Mouse (Mus musculus): ENCODE measurements around the gene Ttc9b. TPM values are rescaled to one million over a fixed set of nuclear protein-coding genes. Genes with fewer than 3 reads are reported as not detected.
A peak's percentile ranks its signal among the peaks of the same experiment; 100 is the strongest.

The Ttc9b gene
- polyA plus RNA-seq, 1 experiment from 2014 or later, result 10.2 TPM

DNA sequence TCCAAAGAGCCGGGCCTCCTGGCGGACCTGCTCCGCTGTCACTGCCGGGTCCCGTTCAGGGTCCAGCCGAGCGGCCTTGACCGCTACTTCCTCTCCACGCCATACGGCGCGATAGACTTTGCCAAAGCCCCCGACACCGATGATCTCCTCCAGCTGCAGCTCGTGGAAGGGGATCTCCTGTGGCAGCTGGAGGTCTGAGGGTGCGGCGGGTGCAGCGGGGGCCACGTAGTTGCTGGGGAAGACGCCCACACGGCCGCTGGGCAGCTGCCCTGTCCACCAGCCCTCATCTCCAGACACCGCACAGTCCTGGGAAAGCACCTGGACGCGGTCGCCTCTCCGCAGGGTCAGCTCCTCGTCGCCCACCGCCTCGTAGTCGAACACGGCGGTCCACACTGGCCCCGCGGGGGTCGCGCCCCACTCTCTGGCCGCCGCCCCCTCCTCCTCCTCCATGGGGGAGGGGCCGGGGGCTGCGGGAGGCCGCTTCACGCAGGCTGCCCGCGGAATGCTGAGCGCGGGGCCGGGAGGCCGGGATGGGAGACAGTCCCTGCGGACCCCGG is 19.9 kb downstream of the Ttc9b start:
- Histone ChIP-seq H3K27me3 (ENCODE audit: control insufficient read depth, insufficient read depth, low read length) (no peaks in the 10 kb centered on the region), H3K27ac (ENCODE audit: low read depth, low read length) (no peak overlapping the region), H3K9ac (ENCODE audit: low read length) (peak overlapping the region; percentile 88), H3K36me3 (ENCODE audit: control insufficient read depth, insufficient read depth, low read length) (no peaks in the 10 kb centered on the region), H3K9me3 (ENCODE audit: control insufficient read depth, low read length) (no peaks in the 10 kb centered on the region), H3K4me3 (ENCODE audit: low read depth, low read length) (peak overlapping the region; percentile 93), H3K4me1 (ENCODE audit: control insufficient read depth, insufficient read depth, low read length) (peaks cover 21% of the 10 kb centered on the region), H3K4me2 (peak overlapping the region; percentile 100)
- WGBS, result 5% methylated on average over 44 of the region's 52 CpGs
- ATAC-seq (ENCODE audit: low FRiP score), result peak; percentile 20; the same call in 1 of the 2 replicates
- DNase-seq (ENCODE audit: low spot score, missing footprints), result no peak

DNA sequence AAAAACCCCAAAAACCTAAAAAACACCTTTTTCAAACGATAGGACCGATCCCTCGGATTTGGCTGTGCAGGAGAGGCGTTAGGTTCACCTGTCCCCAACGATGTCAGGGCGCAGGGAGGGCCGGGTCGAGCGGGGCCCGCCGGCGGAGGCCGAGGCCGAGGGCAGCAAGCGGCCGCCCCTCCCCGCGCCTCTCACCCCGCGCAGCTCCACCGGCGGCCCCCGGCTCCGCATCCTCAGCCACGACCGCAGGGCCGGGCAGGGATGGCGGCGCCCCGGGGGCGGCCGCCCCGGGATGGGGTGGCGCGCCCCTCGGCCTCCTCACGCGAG is 20.4 kb downstream of the Ttc9b start:
- H3K4me3 ChIP-seq (ENCODE audit: low read depth, low read length), result peak overlapping the region; percentile 93
- no peak; the same call in 1 of the 2 replicates for ATAC-seq (ENCODE audit: low FRiP score)
- under 1% methylated on average over 30 of the region's 38 CpGs for WGBS

DNA sequence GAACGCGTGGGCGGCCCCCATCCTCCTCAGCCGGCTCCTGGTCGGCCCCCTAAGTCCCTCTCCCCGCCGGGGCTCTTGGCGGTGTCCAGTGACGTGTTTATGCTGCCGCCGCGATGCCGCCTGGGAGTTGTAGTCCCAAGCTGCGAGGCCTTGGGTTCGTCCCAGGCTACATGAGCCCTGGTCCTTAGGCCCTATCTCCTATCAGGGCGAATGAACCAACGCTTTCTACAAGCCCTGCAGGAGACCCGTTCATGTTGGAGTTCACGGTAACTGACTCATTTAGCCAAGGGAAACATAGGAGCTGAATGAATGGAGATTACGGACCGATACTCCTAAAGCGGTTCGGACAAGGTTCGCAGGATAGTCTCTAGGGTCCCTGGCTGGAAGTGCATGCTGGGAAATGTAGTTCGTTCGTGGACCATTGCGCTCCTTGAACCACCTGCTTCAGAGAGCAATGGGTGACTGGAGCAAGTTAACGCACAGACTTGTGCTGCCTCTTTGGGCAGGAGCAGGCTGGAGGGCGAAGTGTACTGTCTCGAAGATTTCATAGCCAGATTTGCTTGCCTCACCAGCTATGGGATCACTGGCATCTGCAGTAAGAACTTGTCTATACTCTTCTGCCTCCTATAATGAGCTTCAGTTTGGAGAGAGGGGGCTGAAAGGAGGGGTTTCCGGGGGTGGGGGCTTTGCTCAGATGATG is 21.0 kb downstream of the Ttc9b start, which contains the start of gene Map3k10:
Map3k10 (minus strand) TSS at position 77 of the 700 bp plus-strand sequence.
- H3K27me3 ChIP-seq (ENCODE audit: control insufficient read depth, insufficient read depth, low read length), result no peaks in the 10 kb centered on the region
- peak; percentile 100 for DNase-seq (ENCODE audit: low spot score, missing footprints)
- H3K4me2 ChIP-seq, result peak within 1 kb of the TSS; percentile 100
- WGBS, result under 1% methylated on average over 31 of the region's 31 CpGs
- peak within 1 kb of the TSS; percentile 93 for H3K4me3 ChIP-seq (ENCODE audit: low read depth, low read length)
- H3K9me3 ChIP-seq (ENCODE audit: control insufficient read depth, low read length), result no peaks in the 10 kb centered on the region
- H3K9ac ChIP-seq (ENCODE audit: low read length), result peak within 1 kb of the TSS; percentile 88
- ATAC-seq (ENCODE audit: low FRiP score), result peak; percentile 98
- no peaks in the 10 kb centered on the region for H3K36me3 ChIP-seq (ENCODE audit: control insufficient read depth, insufficient read depth, low read length)
- peaks cover 21% of the 10 kb centered on the region for H3K4me1 ChIP-seq (ENCODE audit: control insufficient read depth, insufficient read depth, low read length)
- peak within 1 kb of the TSS; percentile 82 for H3K27ac ChIP-seq (ENCODE audit: low read depth, low read length)

More for the DNA sequence above, 20.4 kb downstream of the Ttc9b start:
- peak overlapping the region; percentile 82 for H3K27ac ChIP-seq (ENCODE audit: low read depth, low read length)
- DNase-seq (ENCODE audit: low spot score, missing footprints), result no peak
- no peaks in the 10 kb centered on the region for H3K36me3 ChIP-seq (ENCODE audit: control insufficient read depth, insufficient read depth, low read length)
- H3K9ac ChIP-seq (ENCODE audit: low read length), result peak overlapping the region; percentile 88
- no peaks in the 10 kb centered on the region for H3K9me3 ChIP-seq (ENCODE audit: control insufficient read depth, low read length)
- H3K4me2 ChIP-seq, result peak overlapping the region; percentile 100
- peaks cover 21% of the 10 kb centered on the region for H3K4me1 ChIP-seq (ENCODE audit: control insufficient read depth, insufficient read depth, low read length)
- H3K27me3 ChIP-seq (ENCODE audit: control insufficient read depth, insufficient read depth, low read length), result no peaks in the 10 kb centered on the region

DNA sequence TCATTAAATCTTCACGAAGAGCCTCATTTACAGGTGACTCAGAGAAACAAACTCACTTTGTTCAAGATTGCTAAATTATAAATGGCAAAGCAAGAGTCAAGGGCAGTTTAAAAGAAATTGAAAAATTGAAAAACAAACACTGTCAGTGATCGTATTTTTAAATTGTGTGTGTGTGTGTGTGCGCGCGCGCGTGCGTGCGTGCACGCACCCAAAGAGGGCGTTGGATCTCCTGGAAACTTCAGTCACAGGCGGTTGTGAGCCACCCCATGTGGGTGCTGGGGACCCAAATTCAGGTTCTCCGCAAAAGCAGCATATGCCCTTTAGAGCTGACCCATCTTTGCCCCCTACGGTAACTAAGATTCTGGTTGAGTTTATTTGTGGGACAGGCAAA is 21.5 kb downstream of the Ttc9b start:
- Histone ChIP-seq H3K27me3 (ENCODE audit: control insufficient read depth, insufficient read depth, low read length) (no peaks in the 10 kb centered on the region), H3K4me3 (ENCODE audit: low read depth, low read length) (peak overlapping the region; percentile 93), H3K27ac (ENCODE audit: low read depth, low read length) (no peak overlapping the region), H3K36me3 (ENCODE audit: control insufficient read depth, insufficient read depth, low read length) (no peaks in the 10 kb centered on the region), H3K9ac (ENCODE audit: low read length) (peak overlapping the region; percentile 88; the same call in 1 of the 2 replicates), H3K4me1 (ENCODE audit: control insufficient read depth, insufficient read depth, low read length) (peaks cover 21% of the 10 kb centered on the region), H3K9me3 (ENCODE audit: control insufficient read depth, low read length) (no peaks in the 10 kb centered on the region), H3K4me2 (peak overlapping the region; percentile 100)
- DNase-seq (ENCODE audit: low spot score, missing footprints) (no peak), ATAC-seq (ENCODE audit: low FRiP score) (no peak)
- 37% methylated on average over 14 of the region's 14 CpGs for WGBS

DNA sequence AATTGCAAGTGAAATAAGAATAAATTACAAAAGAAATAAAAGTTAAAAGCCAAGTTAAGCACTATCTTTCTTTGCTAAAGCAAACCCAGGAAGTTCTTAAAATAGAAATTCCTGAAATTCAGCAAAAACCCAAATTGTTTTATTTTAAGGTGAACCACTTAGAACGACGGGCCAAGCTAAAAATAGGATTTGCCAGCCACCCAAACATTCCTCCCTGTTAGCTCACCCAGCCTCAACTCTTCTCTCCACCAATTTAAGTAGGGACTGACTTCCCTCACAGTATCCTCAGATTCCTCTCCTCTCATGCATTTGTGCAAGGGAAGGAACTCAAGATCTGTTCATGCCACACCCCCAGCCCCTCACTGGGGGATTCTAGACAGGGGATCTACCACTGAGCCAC is 29.5 kb downstream of the Ttc9b start:
- WGBS, result 76% methylated on average over 2 of the region's 2 CpGs
- ATAC-seq (ENCODE audit: low FRiP score) (no peak), DNase-seq (ENCODE audit: low spot score, missing footprints) (no peak)
- H3K27ac ChIP-seq (ENCODE audit: low read depth, low read length), result no peak overlapping the region
- no peak overlapping the region for H3K4me3 ChIP-seq (ENCODE audit: low read depth, low read length)
- H3K27me3 ChIP-seq (ENCODE audit: control insufficient read depth, insufficient read depth, low read length), result no peaks in the 10 kb centered on the region
- peaks cover 2% of the 10 kb centered on the region; the same call in 1 of the 2 replicates for H3K4me1 ChIP-seq (ENCODE audit: control insufficient read depth, insufficient read depth, low read length)
- H3K9ac ChIP-seq (ENCODE audit: low read length), result no peak overlapping the region
- no peak overlapping the region for H3K4me2 ChIP-seq
- H3K36me3 ChIP-seq (ENCODE audit: control insufficient read depth, insufficient read depth, low read length), result no peaks in the 10 kb centered on the region
- no peaks in the 10 kb centered on the region for H3K9me3 ChIP-seq (ENCODE audit: control insufficient read depth, low read length)

DNA sequence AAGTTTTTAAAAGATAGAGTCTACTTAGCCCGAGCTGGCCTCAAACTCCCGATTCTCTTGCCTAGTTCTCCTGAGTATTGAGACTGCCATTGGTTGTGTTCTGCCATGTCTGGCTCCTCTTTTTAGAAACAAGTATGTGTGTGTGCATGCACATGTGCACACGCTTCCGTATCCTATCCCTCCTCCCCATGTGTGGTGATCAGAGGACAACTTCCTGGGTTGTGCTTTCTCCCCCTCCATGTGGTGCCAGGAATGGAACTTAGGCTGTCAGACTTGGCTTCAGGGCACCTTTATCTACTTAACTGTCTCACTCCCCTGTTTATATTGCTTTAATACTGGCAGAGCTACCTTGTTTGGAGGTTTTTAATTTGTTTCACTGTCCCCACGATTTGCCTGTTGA is 31.5 kb downstream of the Ttc9b start:
- H3K27me3 ChIP-seq (ENCODE audit: control insufficient read depth, insufficient read depth, low read length), result no peaks in the 10 kb centered on the region
- H3K36me3 ChIP-seq (ENCODE audit: control insufficient read depth, insufficient read depth, low read length), result no peaks in the 10 kb centered on the region
- H3K9me3 ChIP-seq (ENCODE audit: control insufficient read depth, low read length), result no peaks in the 10 kb centered on the region
- no peak overlapping the region for H3K4me2 ChIP-seq
- peaks cover 7% of the 10 kb centered on the region; the same call in 1 of the 2 replicates for H3K4me1 ChIP-seq (ENCODE audit: control insufficient read depth, insufficient read depth, low read length)
- no peak for DNase-seq (ENCODE audit: low spot score, missing footprints)
- 48% methylated on average over 5 of the region's 5 CpGs for WGBS
- H3K9ac ChIP-seq (ENCODE audit: low read length), result no peak overlapping the region
- ATAC-seq (ENCODE audit: low FRiP score), result no peak
- no peak overlapping the region for H3K27ac ChIP-seq (ENCODE audit: low read depth, low read length)
- no peak overlapping the region for H3K4me3 ChIP-seq (ENCODE audit: low read depth, low read length)

DNA sequence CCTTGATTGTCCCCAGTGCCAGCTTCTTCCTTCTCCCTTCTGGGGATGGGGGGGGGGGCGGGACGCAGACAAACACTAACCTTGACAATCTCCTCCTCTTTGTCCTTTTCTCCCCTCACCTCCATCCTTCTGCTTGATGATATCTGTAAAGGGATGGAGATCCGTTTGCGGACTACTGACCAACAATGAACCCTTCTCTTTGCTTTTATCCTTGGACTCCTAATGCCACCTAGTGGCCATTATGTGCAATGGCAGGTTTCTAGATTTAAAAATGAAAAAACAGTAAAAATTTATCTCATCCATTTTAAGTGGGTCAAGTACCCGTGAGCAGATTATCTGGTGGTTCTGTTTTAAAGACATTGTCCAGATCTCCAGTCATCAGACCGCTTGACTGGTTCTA is 32.0 kb downstream of the Ttc9b start:
- H3K27me3 ChIP-seq (ENCODE audit: control insufficient read depth, insufficient read depth, low read length), result no peaks in the 10 kb centered on the region
- H3K36me3 ChIP-seq (ENCODE audit: control insufficient read depth, insufficient read depth, low read length), result no peaks in the 10 kb centered on the region
- no peak overlapping the region for H3K9ac ChIP-seq (ENCODE audit: low read length)
- H3K4me3 ChIP-seq (ENCODE audit: low read depth, low read length), result no peak overlapping the region
- H3K4me2 ChIP-seq, result no peak overlapping the region
- 0% methylated on average over 6 of the region's 6 CpGs for WGBS
- peaks cover 7% of the 10 kb centered on the region; the same call in 1 of the 2 replicates for H3K4me1 ChIP-seq (ENCODE audit: control insufficient read depth, insufficient read depth, low read length)
- no peak overlapping the region for H3K27ac ChIP-seq (ENCODE audit: low read depth, low read length)
- ATAC-seq (ENCODE audit: low FRiP score) (no peak), DNase-seq (ENCODE audit: low spot score, missing footprints) (peak; percentile 89)
- H3K9me3 ChIP-seq (ENCODE audit: control insufficient read depth, low read length), result no peaks in the 10 kb centered on the region

DNA sequence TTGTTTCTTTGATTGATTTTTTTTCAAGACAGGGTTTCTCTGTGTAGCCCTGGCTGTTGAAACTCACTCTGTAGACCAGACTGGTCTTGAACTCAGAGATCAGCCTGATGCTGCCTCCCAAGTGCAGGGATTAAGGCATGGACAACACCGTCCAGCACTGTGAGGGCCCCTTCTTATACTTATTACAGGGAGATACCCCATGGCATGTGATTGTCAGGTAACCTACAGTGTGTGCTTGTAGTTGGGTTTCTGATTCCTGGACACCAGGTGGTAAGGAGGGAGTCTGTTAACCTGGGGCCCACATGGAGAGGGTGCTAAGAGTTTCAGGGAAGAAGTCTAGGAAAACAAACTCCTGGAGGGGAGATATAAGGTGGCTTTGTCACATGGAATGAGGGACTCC is 33.3 kb downstream of the Ttc9b start:
- Histone ChIP-seq H3K4me2 (no peak overlapping the region), H3K36me3 (ENCODE audit: control insufficient read depth, insufficient read depth, low read length) (no peaks in the 10 kb centered on the region), H3K9ac (ENCODE audit: low read length) (no peak overlapping the region), H3K4me3 (ENCODE audit: low read depth, low read length) (no peak overlapping the region), H3K9me3 (ENCODE audit: control insufficient read depth, low read length) (no peaks in the 10 kb centered on the region), H3K27me3 (ENCODE audit: control insufficient read depth, insufficient read depth, low read length) (no peaks in the 10 kb centered on the region), H3K4me1 (ENCODE audit: control insufficient read depth, insufficient read depth, low read length) (peaks cover 7% of the 10 kb centered on the region; the same call in 1 of the 2 replicates), H3K27ac (ENCODE audit: low read depth, low read length) (no peak overlapping the region)
- WGBS, result 88% methylated on average over 1 of the region's 1 CpGs
- ATAC-seq (ENCODE audit: low FRiP score), result no peak
- no peak for DNase-seq (ENCODE audit: low spot score, missing footprints)

DNA sequence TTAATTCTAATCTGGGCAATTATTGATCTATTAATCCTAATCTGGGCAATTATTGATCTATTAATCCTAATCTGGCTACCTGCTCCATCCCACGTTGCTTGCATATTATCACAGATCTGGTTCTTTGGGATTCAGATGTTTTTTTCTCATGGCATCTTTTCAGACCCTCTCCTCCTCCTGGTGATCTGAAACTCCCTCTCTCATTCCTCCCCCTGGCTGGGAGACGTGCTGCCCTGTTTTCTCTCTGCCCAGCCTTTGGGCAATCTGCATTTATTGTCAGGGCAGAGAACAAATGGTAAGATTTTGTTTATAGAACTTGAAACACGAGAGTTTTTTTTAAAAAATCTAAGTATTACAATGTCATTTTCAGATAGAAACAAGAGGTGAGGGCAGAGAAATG is 34.1 kb downstream of the Ttc9b start:
- DNase-seq (ENCODE audit: low spot score, missing footprints) (no peak), ATAC-seq (ENCODE audit: low FRiP score) (no peak)
- Histone ChIP-seq H3K4me3 (ENCODE audit: low read depth, low read length) (no peak overlapping the region), H3K27me3 (ENCODE audit: control insufficient read depth, insufficient read depth, low read length) (no peaks in the 10 kb centered on the region), H3K9me3 (ENCODE audit: control insufficient read depth, low read length) (no peaks in the 10 kb centered on the region), H3K36me3 (ENCODE audit: control insufficient read depth, insufficient read depth, low read length) (no peaks in the 10 kb centered on the region), H3K27ac (ENCODE audit: low read depth, low read length) (no peak overlapping the region), H3K4me1 (ENCODE audit: control insufficient read depth, insufficient read depth, low read length) (peaks cover 7% of the 10 kb centered on the region; the same call in 1 of the 2 replicates), H3K4me2 (no peak overlapping the region), H3K9ac (ENCODE audit: low read length) (no peak overlapping the region)
- 72% methylated on average over 3 of the region's 3 CpGs for WGBS

Data from midbrain, embryonic 11.5 days (tissue).